Mouse (Mus musculus): Measurements from ENCODE around the gene Gpr35. TPM values are rescaled to one million over a fixed set of nuclear protein-coding genes. Genes with fewer than 3 reads are reported as not detected.

Gpr35 gene
- polyA plus RNA-seq, 1 experiment from 2014 or later, result 4.1 TPM

DNA sequence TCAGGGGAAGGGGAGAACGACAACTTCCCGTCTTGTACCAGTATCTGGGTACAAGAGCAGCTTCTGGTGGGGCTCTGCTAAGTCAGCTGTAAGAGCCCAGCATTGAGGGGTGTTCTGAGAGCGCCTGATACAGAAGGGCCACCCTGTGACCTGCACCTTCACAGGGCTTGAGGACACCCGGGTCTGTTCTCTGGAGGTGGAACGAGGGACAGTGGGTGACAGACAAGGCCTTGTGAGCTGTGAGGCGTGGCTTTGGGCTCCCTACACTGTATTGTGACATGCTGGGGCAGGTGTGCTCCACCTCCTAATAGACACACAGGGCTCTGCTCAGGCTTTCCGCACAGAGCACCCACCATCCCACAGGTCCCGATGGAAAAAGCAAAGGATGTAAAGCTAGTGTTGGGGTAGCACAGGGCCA lies 38.9 kb upstream of the Gpr35 start:
- Histone ChIP-seq H3K4me3 (ENCODE audit: low read depth, low read length) (peak overlapping the region; percentile 83), H3K9me3 (ENCODE audit: control insufficient read depth, low read length) (no peaks in the 10 kb centered on the region), H3K9ac (ENCODE audit: low read length) (peak overlapping the region; percentile 94), H3K36me3 (ENCODE audit: control insufficient read depth, insufficient read depth, low read length) (peaks cover 13% of the 10 kb centered on the region), H3K4me1 (replicated peaks; ENCODE audit: control insufficient read depth, insufficient read depth) (peaks cover 12% of the 10 kb centered on the region), H3K4me2 (replicated peaks; ENCODE audit: low read depth) (peak overlapping the region; percentile 95), H3K27ac (replicated peaks) (peak overlapping the region; percentile 98), H3K27me3 (ENCODE audit: control insufficient read depth, insufficient read depth, low read length) (no peaks in the 10 kb centered on the region)
- TF ChIP-seq EP300 (optimal IDR thresholded peaks at IDR 0.05) (no peak), CTCF (IDR thresholded peaks at IDR 0.05; ENCODE audit: low read depth) (no peak)
- 24% methylated on average over 8 of the region's 8 CpGs for WGBS
- DNase-seq (ENCODE audit: low spot score), result peak; percentile 57
- ATAC-seq (ENCODE audit: low FRiP score, low TSS enrichment), result no peak; the same call in 1 of the 2 replicates

DNA sequence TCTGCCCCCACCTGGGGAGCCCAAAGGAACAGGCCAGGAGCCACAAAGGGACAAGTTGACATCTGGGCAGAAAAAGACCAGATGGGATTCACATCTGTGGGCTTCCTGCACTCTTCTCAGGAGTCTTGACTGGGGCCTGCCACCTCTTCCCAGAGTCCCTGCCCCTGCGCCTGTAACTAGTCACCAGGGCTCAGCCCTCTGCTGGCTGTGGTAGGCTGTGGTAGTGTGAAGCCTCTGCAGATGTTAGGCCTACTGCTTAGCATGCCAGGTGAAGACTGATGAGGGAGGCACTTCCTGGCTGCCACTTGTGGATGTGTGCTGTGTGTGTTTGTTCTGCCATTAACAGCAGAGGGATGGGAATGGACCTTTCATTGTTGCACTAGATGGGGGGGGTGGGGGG lies 38.4 kb upstream of the Gpr35 start:
- H3K9ac ChIP-seq (ENCODE audit: low read length), result peak overlapping the region; percentile 94
- peak overlapping the region; percentile 83 for H3K4me3 ChIP-seq (ENCODE audit: low read depth, low read length)
- ATAC-seq (ENCODE audit: low FRiP score, low TSS enrichment), result peak; percentile 27; the same call in 1 of the 2 replicates
- H3K36me3 ChIP-seq (ENCODE audit: control insufficient read depth, insufficient read depth, low read length), result peaks cover 16% of the 10 kb centered on the region
- DNase-seq (ENCODE audit: low spot score), result peak; percentile 56
- 24% methylated on average over 1 of the region's 1 CpGs for WGBS
- peak overlapping the region; percentile 95 for H3K4me2 ChIP-seq (replicated peaks; ENCODE audit: low read depth)
- H3K4me1 ChIP-seq (replicated peaks; ENCODE audit: control insufficient read depth, insufficient read depth), result peaks cover 12% of the 10 kb centered on the region
- TF ChIP-seq EP300 (optimal IDR thresholded peaks at IDR 0.05) (no peak), CTCF (IDR thresholded peaks at IDR 0.05; ENCODE audit: low read depth) (peak; percentile 51)
- peak overlapping the region; percentile 30; the same call in 1 of the 2 replicates for H3K27ac ChIP-seq (replicated peaks)
- no peaks in the 10 kb centered on the region for H3K27me3 ChIP-seq (ENCODE audit: control insufficient read depth, insufficient read depth, low read length)
- H3K9me3 ChIP-seq (ENCODE audit: control insufficient read depth, low read length), result no peaks in the 10 kb centered on the region

DNA sequence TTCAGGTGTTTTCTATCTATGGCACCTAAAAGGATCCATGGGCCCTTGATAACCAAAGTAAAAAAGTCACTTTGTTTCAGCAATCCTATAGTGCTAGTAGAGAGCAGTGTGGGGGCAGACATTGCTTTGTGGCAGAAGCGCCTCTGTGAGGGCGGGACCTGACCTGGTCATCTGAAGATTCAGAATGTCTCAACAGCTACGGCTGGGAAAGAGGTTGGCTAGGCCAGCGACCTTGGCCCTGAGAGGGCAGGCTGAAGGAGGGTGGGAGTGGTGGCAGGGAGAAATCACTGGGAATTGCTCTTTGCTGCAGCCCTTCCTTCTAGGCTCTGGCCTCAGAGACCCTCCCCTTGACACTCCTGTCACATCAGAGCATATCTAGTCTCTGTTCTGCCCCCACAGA lies 36.4 kb upstream of the Gpr35 start:
- H3K4me1 ChIP-seq (replicated peaks; ENCODE audit: control insufficient read depth, insufficient read depth), result peaks cover 7% of the 10 kb centered on the region
- WGBS, result 79% methylated on average over 4 of the region's 4 CpGs
- peaks cover 27% of the 10 kb centered on the region for H3K36me3 ChIP-seq (ENCODE audit: control insufficient read depth, insufficient read depth, low read length)
- no peak overlapping the region for H3K27ac ChIP-seq (replicated peaks)
- H3K4me3 ChIP-seq (ENCODE audit: low read depth, low read length), result no peak overlapping the region
- ATAC-seq (ENCODE audit: low FRiP score, low TSS enrichment), result no peak
- no peak overlapping the region for H3K4me2 ChIP-seq (replicated peaks; ENCODE audit: low read depth)
- no peaks in the 10 kb centered on the region for H3K27me3 ChIP-seq (ENCODE audit: control insufficient read depth, insufficient read depth, low read length)
- no peak for TF ChIP-seq EP300 (optimal IDR thresholded peaks at IDR 0.05)
- no peak for TF ChIP-seq CTCF (IDR thresholded peaks at IDR 0.05; ENCODE audit: low read depth)
- no peaks in the 10 kb centered on the region for H3K9me3 ChIP-seq (ENCODE audit: control insufficient read depth, low read length)
- H3K9ac ChIP-seq (ENCODE audit: low read length), result no peak overlapping the region
- DNase-seq (ENCODE audit: low spot score), result no peak

DNA sequence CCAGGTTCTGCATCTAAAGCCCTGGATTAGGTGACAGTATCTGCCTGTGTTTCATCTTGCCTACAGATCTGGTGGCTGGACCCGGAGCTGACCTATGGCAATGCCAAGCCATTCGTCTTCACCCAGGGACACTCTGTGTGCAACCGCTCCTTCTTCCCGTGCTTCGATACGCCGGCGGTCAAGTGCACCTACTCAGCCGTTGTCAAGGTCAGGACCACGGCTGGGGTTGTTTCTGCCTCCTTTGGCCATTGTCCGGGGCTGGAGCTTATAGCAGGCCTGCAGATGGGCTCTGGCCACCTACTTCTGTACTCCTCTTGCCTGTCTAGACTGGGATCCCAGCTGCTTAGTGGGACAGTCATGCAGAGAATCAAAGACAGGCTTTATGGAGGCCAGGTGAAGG lies 35.7 kb upstream of the Gpr35 start:
- TF ChIP-seq CTCF (IDR thresholded peaks at IDR 0.05; ENCODE audit: low read depth) (no peak), EP300 (optimal IDR thresholded peaks at IDR 0.05) (no peak)
- Histone ChIP-seq H3K27me3 (ENCODE audit: control insufficient read depth, insufficient read depth, low read length) (no peaks in the 10 kb centered on the region), H3K36me3 (ENCODE audit: control insufficient read depth, insufficient read depth, low read length) (peaks cover 34% of the 10 kb centered on the region), H3K4me2 (replicated peaks; ENCODE audit: low read depth) (no peak overlapping the region), H3K4me1 (replicated peaks; ENCODE audit: control insufficient read depth, insufficient read depth) (no peaks in the 10 kb centered on the region; the same call in 1 of the 2 replicates), H3K9me3 (ENCODE audit: control insufficient read depth, low read length) (no peaks in the 10 kb centered on the region), H3K27ac (replicated peaks) (no peak overlapping the region), H3K4me3 (ENCODE audit: low read depth, low read length) (no peak overlapping the region), H3K9ac (ENCODE audit: low read length) (no peak overlapping the region)
- ATAC-seq (ENCODE audit: low FRiP score, low TSS enrichment), result no peak
- 93% methylated on average over 11 of the region's 11 CpGs for WGBS
- DNase-seq (ENCODE audit: low spot score), result no peak

DNA sequence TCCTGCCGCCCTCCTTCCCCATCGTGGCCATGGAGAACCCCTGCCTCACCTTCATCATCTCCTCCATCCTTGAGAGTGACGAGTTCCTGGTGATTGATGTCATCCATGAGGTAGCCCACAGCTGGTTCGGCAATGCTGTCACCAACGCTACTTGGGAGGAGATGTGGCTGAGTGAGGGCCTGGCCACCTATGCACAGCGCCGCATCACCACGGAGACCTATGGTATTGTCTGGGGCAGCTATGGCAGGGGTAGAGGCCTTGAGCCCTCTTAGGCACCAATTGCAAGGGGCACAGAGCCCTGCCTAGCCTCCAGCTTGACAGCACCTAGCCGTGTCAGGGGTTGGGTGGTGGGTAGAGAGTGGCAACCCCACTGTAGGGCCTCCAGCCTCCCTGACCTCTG lies 33.9 kb upstream of the Gpr35 start:
- no peak for ATAC-seq (ENCODE audit: low FRiP score, low TSS enrichment)
- no peak overlapping the region for H3K9ac ChIP-seq (ENCODE audit: low read length)
- DNase-seq (ENCODE audit: low spot score), result no peak
- no peak overlapping the region for H3K4me2 ChIP-seq (replicated peaks; ENCODE audit: low read depth)
- no peaks in the 10 kb centered on the region for H3K27me3 ChIP-seq (ENCODE audit: control insufficient read depth, insufficient read depth, low read length)
- H3K9me3 ChIP-seq (ENCODE audit: control insufficient read depth, low read length), result no peaks in the 10 kb centered on the region
- 92% methylated on average over 9 of the region's 9 CpGs for WGBS
- H3K36me3 ChIP-seq (ENCODE audit: control insufficient read depth, insufficient read depth, low read length), result peaks cover 39% of the 10 kb centered on the region
- no peaks in the 10 kb centered on the region; the same call in 1 of the 2 replicates for H3K4me1 ChIP-seq (replicated peaks; ENCODE audit: control insufficient read depth, insufficient read depth)
- H3K4me3 ChIP-seq (ENCODE audit: low read depth, low read length), result no peak overlapping the region
- no peak for TF ChIP-seq EP300 (optimal IDR thresholded peaks at IDR 0.05)
- TF ChIP-seq CTCF (IDR thresholded peaks at IDR 0.05; ENCODE audit: low read depth), result no peak
- no peak overlapping the region for H3K27ac ChIP-seq (replicated peaks)

DNA sequence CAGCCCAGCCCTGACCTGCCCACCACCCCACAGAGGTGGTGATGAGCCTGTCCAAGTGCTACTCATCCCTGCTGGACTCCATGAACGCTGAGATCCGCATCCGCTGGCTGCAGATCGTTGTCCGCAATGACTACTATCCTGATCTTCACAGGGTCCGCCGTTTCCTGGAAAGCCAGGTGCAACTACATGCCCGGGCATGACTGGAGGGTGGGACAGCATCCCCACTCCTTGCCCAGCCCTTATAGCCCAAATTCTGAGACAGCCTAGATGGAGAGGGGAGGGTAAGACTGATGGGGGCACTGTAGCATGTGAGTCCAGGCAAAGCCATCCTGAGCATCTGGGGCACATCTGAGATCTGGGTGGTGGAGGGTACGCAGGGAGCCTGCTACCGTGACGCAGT lies 31.5 kb upstream of the Gpr35 start:
- TF ChIP-seq EP300 (optimal IDR thresholded peaks at IDR 0.05) (no peak), CTCF (IDR thresholded peaks at IDR 0.05; ENCODE audit: low read depth) (no peak)
- Histone ChIP-seq H3K27ac (replicated peaks) (no peak overlapping the region), H3K36me3 (ENCODE audit: control insufficient read depth, insufficient read depth, low read length) (peaks cover 39% of the 10 kb centered on the region), H3K4me2 (replicated peaks; ENCODE audit: low read depth) (no peak overlapping the region), H3K9ac (ENCODE audit: low read length) (no peak overlapping the region), H3K4me1 (replicated peaks; ENCODE audit: control insufficient read depth, insufficient read depth) (no peaks in the 10 kb centered on the region), H3K9me3 (ENCODE audit: control insufficient read depth, low read length) (no peaks in the 10 kb centered on the region), H3K27me3 (ENCODE audit: control insufficient read depth, insufficient read depth, low read length) (no peaks in the 10 kb centered on the region), H3K4me3 (ENCODE audit: low read depth, low read length) (no peak overlapping the region)
- ATAC-seq (ENCODE audit: low FRiP score, low TSS enrichment) (no peak), DNase-seq (ENCODE audit: low spot score) (no peak)
- 90% methylated on average over 11 of the region's 11 CpGs for WGBS
